Mouse (Mus musculus) c-Kit-negative CD71-positive TER-119-positive erythroid progenitor cells, embryonic 14.5 days (primary cell): ENCODE measurements around the gene Acat3.
A peak's percentile ranks its signal among the peaks of the same experiment; 100 is the strongest.
"Not testable (repeated sequence)": the region's sequence is repeated elsewhere in the genome, so short reads cannot be mapped to it uniquely, and the experiment has no call there.

Source experiments
- DNase-seq: peaks from one replicate; pipeline ENCODE4 v3.0.0-alpha.2; 2013; ENCODE audit warnings: low read depth, low spot score

The Acat3 gene

DNA sequence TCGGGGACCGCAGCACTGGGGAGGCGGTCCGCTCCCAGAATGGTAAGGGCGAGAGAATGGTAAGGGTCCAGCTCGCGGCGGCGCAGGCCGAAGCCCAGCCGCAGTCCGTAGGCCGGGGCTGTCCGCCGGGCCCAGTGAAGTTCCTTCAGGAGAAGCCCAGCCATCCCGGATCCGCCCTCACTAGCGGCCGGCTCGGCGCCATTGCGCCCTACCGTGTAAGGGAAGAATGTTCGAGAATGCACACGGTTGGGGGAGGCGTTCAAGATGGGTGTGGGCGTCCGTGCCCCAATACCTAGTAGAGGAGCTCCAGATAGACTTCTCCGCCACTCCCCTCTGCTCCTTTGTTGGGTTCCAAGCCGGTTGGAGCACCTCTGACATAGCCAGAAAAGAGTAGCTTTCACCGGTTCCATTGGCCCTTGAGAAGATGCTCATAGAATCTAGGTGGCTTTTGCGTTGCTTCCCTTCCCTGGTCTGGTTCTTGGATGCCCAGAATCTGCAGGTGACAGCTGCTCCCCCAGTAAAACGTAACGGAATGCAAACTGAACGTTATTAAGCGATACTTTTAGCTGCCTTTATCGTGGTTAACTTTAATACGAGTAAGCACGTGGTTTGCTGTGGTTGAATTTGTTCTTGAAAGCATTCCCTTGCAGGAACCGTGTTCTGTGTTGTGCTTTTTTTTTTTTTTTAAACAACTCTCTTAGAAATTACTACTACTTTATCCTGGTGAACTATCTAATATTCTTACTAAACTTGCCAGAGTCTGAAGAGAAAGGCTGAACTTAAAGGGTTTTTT is 23.6 kb downstream of the Acat3 start:
- DNase-seq: peak; percentile 65

DNA sequence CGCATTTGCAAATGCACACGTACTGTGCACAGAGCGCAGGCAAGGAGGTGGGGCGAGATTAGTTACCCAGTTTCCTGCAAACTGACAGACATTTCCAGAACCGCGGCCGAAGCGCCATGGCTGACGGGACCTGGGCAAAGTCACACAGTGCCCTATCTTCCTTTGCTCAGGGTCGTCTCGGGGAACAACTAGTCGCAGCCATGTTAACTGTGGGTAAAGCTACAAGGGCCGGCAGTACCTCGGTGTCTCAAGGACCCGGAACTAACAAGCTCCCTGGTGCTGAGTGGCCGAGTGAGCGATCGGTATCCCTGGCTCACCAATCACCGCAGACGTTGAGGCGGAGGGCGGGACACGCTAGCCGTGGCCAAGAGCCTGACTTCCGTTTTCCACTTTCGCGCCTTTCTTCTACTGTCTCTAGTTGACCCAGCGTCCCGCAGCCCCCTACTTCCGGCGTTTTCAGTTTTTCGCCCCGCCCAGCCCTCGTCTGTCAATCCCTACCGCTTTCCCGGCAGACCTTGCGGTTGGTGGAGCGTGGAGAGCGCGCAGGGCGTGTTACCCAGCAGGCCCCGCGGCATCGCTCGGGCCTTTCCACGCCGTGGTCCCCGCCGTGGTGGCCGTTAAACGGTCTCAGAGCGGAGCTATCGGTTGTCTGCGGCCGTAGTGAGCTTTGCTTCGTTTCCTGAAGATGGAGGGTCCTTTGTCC is 24.4 kb downstream of the Acat3 start, which contains the start of gene Mrpl18:
TSS of gene Mrpl18 (minus strand) at position 465 of the 703 bp plus-strand sequence.
- peak; percentile 98 for DNase-seq

- DNase-seq: no peak
Measured at GRCm38 (mm10) chr17:12915488-12915880, 24.9 kb downstream of the Acat3 start, which contains the start of gene Tcp1. Gene Tcp1, plus strand, starts transcription at chr17:12915701.

DNA sequence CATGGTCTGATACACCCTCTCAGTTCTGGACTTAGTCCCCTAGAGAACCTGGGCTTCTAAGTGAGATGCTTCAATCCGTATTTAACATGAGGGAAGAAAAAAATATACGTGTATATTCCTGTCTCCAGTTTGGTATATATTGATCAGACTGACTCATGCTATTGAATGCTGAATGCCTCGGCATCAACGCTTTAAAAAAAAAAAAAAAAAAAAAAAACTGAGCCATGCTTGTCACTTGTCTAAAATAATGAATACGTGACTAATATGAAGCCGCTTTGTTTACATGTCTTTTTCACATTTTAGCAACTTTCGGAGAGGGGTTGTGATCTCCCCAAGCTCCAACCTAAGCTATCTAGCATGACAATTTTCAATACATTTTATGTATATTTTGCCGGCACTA is 30.0 kb downstream of the Acat3 start:
- no peak for DNase-seq

DNA sequence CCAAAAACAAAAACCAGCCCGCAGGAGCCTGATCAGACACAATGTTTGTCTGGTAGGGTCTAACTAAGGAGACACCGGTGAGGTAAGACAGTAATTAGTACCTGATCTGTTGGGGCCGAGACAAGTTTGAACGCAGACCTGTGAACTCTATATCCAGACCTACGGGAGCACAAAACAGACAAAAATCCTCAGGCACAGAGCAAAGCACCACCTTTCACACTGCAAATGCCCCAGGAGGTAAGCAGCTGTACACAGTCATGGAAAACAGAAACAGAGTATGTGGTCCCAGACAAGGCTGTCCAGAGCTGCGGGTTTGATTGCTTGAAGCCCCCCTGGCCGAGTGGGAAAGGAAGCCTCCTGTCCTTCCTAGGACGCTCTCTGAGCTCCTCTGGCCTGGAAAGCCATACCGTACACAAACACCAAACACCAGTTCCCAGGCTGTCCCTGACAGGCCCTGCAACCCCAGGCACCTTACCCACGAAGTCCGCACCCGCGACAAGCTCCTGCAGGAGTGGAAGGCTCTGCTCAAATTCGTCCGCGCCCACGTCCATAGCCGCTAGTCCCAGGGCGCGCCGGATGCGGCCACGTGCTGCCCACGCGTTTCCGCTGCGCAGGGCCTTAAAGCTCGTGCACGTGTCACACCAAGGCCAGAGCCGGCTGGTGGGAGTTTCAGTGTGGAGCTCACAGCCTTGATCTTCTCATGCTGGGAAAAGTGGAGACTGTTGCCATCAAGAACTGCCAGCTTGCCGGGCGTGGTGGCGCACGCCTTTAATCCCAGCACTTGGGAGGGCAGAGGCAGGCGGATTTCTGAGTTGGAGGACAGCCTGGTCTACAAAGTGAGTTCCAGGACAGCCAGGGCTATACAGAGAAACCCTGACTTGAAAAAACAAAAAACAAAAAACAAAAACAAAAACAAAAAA is 30.8 kb downstream of the Acat3 start, which contains the start of gene Pnldc1:
TSS of gene Pnldc1 (minus strand) at position 870 of the 920 bp plus-strand sequence.
- no peak for DNase-seq

DNA sequence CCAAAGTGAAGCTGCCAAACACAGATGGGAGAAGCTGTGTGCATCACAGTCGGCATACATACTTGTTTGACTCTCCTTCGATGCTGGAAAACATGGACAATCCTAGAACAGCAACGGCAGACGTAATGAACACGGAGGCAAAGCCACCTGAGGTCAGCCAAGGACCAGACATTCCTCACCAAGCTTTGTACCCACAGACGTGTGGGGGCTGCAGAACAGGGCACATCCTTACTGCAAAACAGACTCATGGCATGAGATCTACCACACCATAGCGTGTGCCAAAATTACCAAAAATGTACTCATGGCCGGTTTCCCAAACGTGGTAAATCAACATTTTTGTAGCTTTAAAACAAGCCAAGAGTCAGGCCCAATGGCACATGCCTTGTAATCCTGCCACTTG is 34.0 kb downstream of the Acat3 start:
- no peak for DNase-seq

- DNase-seq: no peak
Measured at GRCm38 (mm10) chr17:12905810-12906209, 34.6 kb downstream of the Acat3 start.

GRCm38 (mm10) chr17:12904349-12904748 is 36.1 kb downstream of the Acat3 start:
- no peak for DNase-seq

DNA sequence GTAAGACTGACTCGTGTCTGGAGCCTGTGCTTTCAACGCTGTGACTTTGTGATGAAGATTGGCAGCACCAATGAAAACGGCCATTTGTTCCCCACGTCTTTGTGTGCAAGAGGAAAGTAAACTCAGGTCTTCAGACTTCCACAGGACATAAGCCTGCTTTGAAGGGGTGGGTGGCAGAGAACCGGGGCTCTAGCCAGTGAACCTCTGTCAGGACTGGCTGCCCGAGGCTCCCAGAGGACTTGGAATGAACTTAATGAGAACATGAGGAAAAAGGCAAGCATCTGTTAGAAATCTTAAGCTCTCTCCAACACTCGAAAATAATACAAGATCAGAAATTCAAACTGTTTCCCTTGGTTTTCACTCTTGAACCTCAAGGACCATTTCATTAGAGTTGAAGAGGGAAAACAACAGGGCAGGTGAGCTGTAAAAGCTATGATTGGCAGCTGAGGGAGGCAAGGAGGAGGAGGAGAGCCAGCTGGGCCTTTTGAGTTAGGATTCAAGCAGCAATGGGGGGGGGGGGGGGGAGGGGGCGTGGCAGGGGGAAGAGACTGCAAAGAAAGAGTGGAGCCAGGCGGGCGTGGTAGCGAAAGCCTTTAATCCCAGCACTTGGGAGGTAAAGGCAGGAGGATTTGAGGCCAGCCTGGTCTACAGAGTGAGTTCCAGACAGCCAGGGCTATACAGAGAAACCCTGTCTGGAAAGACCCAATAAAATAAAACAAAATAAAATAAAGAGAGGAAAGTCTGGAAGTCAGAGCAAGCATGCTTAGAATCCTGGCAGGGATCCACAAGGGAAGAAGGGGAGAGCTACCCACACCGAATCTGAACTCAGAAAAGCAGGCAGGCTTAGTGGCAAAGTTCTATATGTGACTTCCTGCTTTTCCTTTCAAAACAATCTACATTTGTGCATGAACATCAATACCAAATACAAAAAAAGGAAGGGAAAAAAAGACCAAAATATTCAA is 36.7 kb downstream of the Acat3 start:
- DNase-seq: no peak

DNA sequence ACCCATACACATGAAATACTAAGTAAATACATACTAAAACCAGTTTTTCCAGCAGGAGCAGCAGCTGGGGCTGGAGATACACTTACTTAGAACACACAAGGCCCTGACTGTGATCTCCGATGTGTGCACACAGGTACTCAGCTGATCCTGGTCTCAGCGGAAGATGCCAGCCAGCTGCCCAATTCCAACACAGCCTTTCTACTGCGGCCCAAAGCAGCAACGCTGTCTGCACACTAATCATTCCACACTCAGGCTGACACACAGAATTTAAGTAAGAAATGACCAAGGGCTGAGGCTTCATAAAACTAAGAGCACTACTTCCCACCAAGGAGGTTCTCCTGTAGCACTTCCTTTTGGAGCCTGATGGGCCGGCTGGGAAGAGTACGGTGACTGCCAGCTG is 38.1 kb downstream of the Acat3 start:
- DNase-seq: no peak

DNA sequence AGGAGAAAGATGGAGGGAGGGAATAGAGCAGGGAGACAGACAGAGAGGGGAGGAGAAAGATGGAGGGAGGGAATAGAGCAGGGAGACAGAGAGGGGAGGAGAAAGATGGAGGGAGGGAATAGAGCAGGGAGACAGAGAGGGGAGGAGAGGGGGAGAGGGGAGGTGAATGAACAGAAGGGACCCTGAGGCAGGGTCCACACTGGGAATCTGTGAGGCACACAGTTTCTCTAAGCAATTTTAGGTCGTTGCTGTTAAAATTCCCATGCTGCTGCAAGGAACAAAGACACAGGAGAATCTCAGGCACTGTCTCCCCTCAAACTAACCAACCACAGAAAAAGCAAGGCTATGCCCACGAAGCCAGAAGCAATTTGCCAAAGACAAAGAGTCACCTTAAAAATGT is 41.8 kb downstream of the Acat3 start:
- not testable (repeated sequence) for DNase-seq

GRCm38 (mm10) chr17:12897674-12898073 is 42.7 kb downstream of the Acat3 start:
- no peak for DNase-seq

DNA sequence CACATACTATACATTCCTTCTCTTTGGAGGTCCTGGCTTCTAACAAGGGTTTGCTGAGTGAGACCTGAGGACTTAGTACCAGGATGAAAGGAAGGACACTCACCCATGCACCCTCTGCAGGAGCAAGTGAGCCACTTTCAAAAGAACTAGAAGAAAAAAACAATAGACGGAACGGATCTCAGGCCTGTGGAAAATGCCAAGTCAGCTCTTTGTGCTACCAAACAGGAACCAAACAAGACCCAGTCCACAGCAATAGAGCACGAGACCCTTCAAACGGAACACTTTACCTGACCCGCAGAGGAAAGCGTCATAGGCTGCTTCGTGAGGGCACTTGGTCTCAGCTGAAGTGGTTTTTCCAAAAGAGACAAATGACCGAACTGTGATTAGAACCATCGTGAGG is 48.4 kb downstream of the Acat3 start:
- DNase-seq: no peak

- DNase-seq: no peak
Measured at GRCm38 (mm10) chr17:12891054-12891453, 49.3 kb downstream of the Acat3 start.

- DNase-seq: no peak
Measured at GRCm38 (mm10) chr17:12887021-12887775, 53.2 kb downstream of the Acat3 start.

- DNase-seq: no peak
Measured at GRCm38 (mm10) chr17:12886620-12887019, 53.8 kb downstream of the Acat3 start.

DNA sequence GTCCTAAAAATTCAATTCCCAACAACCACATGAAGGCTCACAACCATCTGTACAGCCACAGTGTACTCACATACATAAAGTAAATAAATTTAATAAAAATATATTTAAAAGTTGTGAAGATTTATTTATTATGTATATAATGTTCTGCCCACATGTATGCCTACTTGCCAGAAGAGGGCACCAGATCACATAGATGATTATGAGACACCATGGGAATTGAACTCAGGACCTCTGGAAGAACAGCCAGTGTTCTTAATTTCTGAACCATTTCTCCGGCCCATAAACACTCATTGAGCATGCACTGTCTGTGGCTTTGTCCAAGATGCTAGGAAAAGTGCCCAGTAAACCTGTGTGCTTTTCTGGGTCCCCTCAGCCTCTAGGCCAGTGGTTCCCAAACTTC is 59.2 kb downstream of the Acat3 start:
- no peak for DNase-seq

DNA sequence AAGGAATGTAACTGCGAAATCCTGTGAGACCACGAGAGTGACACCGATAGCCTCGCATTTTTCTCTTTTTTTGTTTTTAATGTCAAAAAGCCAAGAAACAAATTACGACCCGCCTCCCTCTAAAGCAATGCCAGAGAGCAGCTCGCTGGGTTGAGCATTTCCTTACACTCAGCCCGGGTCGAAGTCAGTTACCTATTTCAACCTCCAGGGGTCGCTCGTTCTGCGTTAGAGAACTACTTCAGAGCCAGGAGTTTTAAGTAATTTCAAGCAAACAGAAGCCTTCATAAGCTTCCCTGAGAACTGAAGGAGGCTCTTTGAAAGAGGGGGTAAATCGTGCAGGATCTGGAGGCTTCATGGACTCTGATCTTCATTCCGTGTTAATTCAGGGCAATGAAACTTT is 60.2 kb downstream of the Acat3 start:
- DNase-seq: peak; percentile 62

DNA sequence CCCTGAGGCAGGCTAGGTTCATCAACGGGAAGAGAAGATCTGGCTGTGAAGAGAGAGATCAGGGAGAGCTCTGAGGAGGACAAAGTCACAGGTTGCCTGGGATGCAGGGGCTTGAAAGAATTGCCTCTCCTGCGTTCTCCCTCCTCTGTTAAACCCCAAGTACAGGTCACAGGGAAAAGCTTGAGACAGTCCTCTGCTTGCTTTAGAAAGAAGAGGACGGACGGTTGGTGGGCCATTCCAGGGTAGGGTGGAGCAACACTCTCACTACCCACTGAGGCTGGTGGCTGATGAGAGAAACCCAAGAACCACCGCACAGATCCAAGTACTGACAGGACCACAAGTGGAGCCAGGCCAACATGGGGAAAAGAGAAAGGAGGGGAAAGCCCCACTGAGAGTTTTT is 64.7 kb downstream of the Acat3 start, which contains the start of gene Mrgprh:
TSS of gene Mrgprh (plus strand) at position 301 of the 400 bp plus-strand sequence.
- DNase-seq: no peak
